Mouse (Mus musculus) adrenal gland (tissue): ENCODE data around the gene Ctps2.
"Not testable (repeated sequence)": the region's sequence is repeated elsewhere in the genome, so short reads cannot be mapped to it uniquely, and the experiment has no call there.

Source experiments
- intact Hi-C: fragments of 180-260 bp; cut with DNase I; formaldehyde crosslinking; loops from one replicate; pipeline ENCODE4 v1.15.1; 2025
- long read RNA-seq, 2 experiments: library from polyadenylated mRNA; unstranded; transcript quantifications; one replicate each; pipeline ENCODE4 v2.0.0; 2020; ENCODE audit warnings: borderline replicate concordance in 1 of 2; ENCODE audit not compliant: insufficient replicate concordance in 1 of 2

The Ctps2 gene
- long read RNA-seq, experiment 1, transcript Ctps2-201 (19 exons, 3,353 nt): major isoform, 24 of 54 reads
- long read RNA-seq, experiment 1, transcript Ctps2-204 (19 exons, 3,099 nt): minor isoform, 20 of 54 reads
- long read RNA-seq, experiment 1, partial matches to known transcripts: 3 of 54 reads
- long read RNA-seq, experiment 1, other reads (novel, unspliced or antisense): 4 of 54 reads
- long read RNA-seq, experiment 2, transcript Ctps2-201 (19 exons, 3,353 nt): major isoform, 20 of 45 reads
- long read RNA-seq, experiment 2, transcript Ctps2-204 (19 exons, 3,099 nt): minor isoform, 15 of 45 reads
- long read RNA-seq, experiment 2, partial matches to known transcripts: 5 of 45 reads
- long read RNA-seq, experiment 2, other reads (novel, unspliced or antisense): 5 of 45 reads

DNA sequence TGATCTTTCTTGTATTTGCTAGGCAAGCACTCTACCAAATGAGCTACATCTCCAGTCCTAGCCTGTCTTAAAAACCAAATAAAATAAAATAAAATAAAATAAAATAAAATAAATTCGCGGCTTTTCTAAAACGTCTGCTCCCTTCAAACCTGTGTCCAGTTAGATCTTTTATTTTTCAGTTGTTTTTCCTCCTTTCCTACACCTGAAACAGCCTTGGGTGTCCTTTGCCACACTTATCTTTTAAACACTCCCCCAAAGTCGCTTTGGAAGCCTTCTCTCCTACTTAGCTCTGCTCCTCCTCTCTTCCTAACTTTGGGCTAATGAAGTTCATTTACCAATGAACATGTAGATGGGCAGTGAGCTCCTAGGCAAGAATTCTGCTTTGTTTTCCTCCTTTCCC, at the start of gene Ctps2:
Gene Ctps2, plus strand, starts transcription at position 301 of the 400 bp plus-strand sequence.
- intact Hi-C loops: no loop called here

DNA sequence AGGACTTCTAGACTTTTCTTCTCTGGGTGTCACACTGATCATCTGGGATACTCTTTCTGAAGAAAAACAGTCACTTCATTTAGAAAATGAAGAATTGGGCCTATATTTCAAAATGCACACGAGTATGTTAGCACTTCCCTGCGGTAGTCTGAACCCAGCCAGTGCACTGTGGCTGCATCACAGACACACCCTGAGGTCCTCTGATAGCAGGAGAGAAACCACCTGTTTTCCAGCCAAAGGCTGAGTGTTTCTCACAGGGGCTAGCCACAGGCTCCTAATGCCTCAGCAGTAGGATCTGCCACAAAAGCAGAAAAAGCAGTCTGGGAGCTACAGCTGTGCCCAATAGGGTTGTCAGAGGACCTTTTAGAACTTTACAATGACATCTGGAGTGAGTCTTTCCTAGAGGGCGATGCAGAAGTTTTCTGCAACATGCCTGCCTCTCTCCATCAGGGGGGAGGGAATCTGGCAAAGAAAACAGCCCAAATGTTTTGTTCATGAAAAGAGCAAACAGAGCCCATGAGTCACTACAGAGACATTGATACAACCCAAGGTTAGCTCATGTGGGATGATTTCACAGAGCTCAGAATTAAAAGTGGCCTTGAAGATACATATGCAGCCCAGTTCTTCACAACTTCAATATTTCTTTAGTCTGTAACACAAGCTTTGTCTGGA, 32.6 kb upstream of the Ctps2 start:
- intact Hi-C loops: no loop called here

DNA sequence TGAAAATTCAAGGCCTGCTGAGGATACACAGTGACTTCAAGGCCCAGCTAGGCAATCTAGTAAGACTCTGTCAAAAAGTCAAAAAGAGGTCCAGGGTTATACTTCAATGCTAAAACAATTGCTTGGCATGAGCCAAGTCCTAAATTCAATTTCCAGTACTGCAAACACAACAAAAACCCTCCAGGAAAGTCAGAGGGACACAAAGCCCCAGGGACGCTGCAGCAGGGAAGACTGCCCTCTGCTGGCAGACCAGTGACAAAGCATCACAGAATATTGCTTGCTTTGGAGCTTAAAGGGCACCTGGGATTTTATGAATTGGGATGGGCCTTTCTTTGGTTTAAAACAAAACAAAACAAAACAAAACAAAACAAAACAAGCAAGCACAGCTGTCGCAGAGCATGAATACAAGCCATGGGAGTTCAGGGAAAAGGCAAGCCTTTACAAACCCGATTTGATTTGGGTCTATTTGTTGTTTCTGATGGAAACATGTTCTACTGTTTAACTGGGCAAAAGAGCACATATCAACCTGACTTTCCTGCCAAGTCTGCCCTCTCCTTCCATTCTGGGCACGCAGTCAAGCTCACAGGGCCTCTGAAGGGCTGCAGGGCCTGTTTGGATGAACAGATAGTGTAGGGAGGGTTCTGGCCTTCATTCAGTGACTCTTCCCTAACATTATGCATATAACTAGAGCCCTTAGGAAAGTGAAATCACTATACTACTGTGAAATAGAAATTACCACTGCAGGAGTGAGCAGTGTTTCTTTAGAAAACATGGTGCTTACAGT, 29.1 kb upstream of the Ctps2 start:
- intact Hi-C loops: no loop called here

DNA sequence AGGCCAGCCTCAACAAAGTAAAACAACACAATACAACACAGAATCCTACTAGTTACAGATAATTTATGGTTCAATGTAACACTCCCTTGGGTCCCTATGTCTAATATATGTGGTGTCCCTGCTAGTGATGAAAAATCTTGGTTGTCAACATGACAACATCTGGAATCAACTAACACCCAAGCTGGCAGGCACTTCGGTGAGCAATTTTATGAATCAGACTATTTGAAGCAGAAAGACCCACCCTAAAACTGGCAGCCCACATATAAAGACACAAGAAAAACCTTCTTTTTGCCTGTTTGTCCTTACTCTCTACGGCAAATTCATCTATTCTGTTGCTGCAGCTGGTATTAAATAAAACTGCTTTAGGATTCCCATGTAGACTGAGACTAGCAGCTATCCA, 27.3 kb upstream of the Ctps2 start:
- intact Hi-C loops: no loop called here

DNA sequence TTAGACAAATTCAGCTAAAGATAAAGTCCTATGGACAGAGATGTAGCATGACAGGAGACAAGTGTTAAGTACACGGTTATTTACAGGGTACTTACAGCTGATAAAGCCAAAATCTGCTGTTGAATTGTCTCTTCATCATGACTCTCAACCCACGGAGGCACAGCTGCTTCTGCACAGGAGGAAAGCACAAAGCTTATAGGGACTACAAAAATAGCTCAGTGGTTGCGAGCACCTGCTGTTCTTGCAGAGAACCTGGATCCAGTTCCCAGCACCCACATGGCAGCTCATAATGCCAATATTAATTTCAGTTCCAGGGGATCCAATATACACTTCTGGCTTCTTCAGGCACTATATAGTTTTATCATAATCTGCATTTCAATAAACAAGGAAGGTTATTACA, 22.8 kb upstream of the Ctps2 start:
- intact Hi-C loops: no loop called here

DNA sequence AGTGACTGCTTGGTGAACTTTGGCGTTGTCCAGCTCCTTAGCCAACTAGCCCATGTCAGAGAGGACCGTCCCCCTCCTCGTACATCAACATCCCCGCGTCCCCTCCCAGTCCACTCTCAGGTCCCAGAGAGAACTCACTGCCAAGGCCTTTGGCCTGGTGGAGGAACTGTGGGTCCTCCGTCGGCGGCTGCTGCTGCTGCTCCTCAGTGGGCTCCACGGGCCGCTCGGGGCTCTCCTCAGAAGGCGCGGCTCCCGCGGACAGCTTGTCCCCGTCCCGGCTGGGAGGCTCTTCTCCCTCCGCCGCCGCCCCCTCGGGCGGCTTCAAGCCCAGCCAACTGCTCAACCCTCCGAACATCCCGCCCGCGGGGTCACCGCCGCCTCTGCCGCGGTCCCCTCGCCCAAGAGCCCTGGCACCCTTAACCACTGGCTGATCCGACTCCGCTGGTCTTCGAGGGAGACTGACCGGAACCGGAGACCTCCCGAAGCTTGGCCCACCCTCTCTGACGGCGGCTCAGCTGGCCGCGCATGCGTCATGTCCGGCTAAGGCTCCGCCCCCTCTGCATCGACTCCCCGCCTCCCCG, 13.0 kb upstream of the Ctps2 start, which contains the start of gene Syap1:
Gene Syap1, minus strand, starts transcription at position 517 of the 581 bp plus-strand sequence.
- intact Hi-C loops: no loop called here

DNA sequence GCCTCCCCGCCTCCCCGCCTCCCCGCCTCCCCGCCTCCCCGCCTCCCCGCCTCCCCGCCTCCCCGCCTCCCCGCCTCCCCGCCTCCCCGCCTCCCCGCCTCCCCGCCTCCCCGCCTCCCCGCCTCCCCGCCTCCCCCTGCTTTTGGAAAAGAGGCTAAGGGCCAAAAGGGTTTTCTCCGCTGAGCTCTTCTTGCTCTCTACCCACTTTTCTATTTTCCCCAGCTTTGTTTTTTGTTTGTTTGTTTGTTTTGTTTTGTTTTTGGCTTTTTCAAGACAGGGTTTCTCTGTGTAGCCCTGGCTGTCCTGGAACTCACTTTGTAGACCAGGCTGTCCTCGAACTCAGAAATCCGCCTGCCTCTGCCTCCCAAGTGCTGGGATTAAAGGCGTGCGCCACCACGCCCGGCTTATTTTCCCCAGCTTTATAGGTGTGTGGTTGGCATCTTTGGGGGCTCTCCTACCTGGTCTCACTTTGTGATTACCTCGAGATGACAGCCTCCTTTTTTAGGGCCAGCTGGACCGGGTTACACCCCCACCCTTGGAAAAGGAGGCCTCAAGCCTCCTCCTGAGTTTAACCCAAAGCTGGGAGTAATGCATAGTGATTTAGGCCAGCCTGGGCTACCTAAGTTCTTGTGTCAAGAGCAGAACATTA, 12.3 kb upstream of the Ctps2 start:
- intact Hi-C loops: not testable (repeated sequence)

DNA sequence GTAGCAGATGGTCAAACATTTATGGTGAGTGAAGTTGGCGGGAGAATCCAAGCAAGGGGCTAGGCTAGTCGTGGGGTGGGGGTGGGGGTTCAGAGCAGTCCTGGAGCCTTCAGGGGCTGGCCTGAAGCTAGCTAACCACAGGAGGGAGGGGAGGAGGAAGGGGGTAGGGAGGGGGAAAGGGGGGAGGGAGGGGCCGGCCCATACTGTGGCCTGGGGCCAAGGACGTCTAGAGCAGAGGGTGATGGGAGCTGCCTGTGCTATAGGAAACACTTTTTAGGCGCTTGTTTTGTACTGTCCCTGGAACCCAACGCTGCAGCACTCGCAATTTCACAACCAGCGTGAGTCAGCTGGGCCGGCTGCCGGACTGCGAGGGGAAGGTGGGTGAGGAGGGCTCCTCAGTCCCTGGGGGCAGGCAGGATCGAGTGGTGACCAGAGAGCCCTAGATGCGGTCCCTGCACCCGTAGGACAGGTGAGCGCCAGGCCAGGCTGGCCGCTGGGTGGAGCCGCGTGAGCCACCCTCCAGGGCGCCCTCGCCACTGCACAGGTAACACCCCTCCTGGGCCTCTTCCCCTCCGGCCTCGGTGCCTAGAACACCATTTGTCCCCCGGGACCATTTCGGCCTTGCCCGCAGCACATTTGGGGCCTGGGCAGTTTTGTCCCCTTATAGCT, 467 bp downstream of the Ctps2 start:
- intact Hi-C loops: no loop called here

DNA sequence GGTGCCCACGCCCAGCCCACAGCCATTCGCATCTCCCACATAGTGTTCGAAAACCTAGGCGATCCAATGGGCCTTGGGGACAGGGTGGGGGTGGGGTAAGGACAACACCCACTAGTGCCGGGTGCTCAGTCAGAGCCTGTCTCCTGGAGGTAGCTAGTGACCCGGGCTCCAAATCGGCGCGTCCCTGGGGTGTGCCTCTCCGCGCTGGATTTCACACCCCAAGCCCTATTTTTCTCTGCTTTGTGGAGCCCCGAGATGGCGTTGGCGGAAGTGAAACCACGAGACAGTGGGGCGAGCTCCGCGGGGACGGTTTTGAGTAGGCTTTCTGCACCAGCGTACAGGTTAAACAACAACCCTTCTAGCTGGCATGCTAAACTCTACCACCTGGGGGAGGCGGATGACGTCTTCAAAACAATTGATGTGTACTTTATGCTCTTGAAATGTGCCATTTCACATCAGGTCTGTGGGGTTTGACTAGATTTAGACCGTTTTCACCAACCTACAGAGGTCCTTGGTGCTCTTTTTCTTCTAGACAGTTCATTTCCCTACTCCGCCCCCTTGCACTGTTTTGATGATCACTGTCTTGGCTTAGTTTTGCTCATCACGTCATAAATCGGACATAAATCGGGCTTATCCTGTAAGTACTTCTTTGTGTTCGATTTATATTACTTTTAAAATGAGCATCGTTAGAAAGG, 1.1 kb downstream of the Ctps2 start:
- intact Hi-C loops: no loop called here

DNA sequence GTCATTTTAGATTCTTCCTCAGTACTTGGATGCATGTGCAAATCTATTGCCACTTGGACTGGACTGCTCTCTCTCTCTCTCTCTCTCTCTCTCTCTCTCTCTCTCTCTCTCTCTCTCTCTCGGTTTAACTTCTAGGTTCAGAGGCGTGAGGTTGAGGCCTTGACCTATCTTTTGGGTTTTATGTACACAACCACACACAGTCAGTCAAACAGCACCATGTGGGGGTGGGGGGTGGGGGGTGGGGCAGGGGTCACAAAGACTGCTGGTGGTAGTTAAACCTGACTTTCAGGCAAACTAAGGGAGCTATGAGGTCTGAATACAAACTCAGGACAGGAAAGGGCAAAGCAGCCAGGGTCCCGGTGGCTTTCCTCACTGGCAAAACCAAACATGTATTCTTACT, 6.5 kb downstream of the Ctps2 start:
- intact Hi-C loops: no loop called here

DNA sequence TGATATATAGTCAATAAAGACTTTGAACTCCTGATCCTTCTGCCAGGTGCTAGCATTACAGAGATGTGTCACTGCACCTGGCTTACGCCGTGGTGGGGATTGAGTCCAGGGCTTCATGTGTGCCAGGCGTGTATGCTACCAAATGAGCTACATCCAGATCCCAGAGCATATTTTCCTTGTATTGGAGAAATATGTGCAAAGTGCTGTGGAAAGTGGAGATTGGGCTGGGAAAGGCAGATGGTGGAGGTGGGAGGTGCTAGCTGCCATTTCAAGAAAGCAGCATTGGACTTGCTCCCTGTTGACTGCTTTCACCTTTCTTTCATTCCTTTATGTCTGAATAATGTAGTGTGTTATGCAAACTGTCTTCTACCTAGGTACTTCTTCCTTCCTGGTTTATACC, 12.6 kb downstream of the Ctps2 start:
- intact Hi-C loops: no loop called here

DNA sequence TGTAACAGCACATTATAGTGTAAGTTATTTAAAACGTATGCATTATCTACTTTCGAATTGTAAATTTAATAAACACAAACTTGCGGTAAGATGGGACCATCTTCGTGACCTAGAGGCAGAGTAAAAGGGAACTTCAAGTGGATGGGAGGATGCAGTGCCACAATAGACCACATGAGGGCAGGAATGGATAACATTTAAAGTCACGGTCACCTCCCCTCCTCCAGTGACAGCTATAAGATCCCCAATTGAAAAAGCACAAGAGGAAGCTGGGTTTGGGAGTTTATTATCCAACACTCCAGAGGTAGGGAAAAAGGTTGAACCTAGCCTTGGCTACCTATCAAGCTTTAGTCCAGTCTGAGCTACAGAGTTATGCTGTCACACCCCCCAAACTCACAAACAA, 14.7 kb downstream of the Ctps2 start:
- intact Hi-C loops: no loop called here

DNA sequence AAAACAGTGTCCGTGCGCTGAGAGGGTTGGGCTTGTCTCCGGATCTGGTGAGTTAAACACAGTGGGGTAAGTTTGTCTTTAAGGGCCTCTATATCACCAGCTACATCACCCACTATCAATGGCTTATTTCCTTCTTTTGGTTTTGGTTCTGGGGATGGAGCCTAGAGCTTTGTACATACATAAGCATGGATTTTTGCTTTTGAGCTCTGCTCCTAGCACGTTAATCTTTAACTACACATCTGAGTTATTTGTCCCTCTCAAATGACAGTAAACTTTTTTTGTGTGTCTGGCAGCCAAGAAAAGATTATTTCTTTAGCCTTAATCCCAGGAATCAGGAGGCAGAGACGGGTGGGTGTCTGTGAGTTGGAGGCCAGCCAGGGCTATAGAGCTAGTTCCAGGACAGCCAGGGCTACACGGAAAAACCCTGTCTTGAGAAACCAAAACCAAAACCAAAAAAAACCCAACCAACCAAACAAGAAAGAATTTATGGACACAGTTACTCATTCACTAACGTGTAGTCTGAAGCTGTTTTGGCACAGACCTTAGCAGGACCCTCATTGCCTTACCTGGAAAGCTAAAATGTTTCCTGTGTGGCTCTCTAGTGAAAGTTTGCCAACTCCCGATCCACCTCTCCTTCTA, 20.6 kb downstream of the Ctps2 start:
- intact Hi-C loops: no loop called here

DNA sequence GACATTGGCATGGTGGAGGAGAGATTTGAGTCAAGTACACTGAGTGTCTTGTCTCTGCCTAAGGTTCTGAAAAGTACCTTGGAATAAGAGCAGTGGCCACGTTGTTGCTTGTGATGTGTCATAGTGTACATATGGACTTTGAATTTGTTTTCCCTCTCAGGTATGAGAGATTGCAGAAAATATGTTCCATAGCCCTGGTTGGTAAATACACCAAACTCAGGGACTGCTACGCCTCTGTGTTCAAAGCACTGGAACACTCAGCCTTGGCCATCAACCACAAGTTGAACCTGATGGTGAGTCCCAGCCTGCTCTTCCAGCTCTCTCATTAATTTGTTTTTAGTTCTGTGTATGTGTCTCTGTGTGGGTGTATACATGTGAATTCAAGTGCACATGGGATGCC, 30.4 kb downstream of the Ctps2 start:
- intact Hi-C loops: loop anchor here (10.0 kb wide), 1 partner anchor 993 kb away; no protein-coding TSS in a partner anchor

DNA sequence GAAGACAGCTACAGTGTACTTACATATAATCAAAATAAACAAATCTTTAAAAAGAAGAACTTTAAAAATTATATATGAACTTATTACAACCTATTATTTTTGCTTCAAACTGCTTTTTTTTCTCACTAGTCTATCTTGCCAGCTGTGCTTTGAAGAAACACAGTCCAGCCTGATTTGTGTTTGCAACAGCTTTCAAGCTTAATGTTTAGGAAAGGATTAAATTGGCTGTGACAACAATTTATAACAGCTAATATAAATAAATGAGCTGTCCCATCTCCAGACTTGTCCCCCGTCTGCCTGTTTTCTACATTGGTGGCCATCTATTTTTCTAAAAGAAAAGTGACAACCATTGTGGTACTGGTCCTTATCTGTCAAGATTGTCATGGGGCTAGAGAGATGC, 41.0 kb downstream of the Ctps2 start:
- intact Hi-C loops: no loop called here

DNA sequence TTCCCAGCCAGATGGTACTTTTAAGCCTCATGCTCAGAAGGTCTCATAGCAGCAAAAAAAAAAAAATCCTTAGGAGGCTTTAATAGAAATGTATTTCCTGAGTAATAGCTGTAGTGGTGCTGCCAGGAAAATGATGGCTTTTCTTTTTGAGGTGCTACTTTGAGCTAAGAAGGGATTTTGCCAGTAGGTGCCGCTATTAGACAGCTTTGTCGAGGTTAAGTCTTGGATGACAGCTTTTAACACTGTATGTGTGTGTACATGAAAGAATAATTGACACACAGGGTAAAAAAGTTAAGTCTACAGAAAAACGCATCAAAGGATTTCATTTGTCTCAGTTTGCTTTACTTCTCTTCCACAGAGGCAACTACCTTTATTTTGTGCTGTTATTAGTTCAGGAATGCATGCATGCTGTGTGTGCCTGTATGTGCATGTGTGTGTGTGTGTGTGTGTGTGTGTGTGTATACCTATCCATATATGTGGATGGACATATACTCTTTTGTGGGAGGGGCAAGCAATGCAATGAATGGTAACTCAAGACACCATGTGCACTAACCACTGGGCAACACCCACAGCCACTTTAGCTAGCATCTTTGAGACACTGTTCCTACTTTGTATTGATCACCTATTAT, 48.9 kb downstream of the Ctps2 start:
- intact Hi-C loops: no loop called here

DNA sequence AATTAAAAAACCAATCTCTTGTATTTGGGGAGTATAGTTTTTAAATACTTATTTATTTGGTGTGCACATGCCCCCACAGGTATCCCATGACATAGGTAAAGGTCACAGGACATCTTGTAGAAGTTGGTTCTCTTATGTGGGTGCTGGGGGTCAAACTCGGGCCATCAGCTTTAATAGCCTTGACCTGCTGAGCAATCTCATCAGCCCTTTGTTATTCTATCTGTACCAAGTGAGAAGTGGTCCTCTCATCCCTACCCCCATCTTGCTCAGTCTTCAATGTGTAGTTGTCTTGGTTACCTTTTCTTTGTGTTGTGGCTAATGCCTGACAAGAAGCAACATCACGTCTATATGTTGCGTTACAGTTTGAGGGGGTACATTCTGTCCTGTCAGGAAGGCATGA, 56.9 kb downstream of the Ctps2 start:
- intact Hi-C loops: no loop called here

DNA sequence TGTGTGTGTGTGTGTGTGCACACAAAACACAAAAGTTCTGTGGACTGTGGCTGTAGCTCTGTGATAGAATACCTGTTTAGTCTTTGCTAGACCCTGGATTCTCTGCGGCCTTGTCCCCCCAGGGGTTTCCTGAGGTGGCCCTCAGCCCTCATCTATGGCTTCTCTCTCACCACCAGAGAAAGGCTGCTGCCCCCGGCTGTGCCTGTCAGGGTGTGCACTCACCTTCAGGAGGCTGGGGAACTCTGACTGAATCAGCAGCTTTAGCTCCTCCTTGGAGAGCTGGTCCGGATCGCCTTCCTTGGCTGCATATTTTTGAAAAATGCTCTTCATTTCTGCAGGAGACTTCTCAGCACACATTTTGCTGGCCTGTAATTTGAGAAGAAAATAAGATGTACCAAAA, 62.8 kb downstream of the Ctps2 start:
- intact Hi-C loops: no loop called here

DNA sequence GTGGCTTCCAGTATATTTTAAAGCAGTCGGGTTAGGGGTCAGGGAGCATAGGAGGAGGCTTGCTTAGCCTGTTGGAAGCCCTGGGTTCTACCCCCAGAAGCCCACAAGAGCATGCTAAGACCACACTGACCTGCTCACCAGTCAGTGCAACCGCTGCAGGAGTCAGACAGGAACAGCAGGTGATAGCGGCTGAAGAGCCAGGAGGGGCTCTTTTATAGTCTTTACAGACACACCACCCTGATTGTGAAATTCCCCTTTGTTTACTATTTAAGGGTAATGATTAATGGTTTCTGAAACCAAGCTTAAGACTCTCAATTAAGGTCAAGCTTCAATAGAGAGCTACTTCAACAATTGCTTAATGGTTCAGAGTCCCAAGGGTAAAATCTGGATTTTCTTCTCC, 63.3 kb downstream of the Ctps2 start, which contains the start of gene S100g:
Gene S100g, minus strand, starts transcription at position 217 of the 400 bp plus-strand sequence.
- intact Hi-C loops: no loop called here
